Mouse (Mus musculus): ENCODE results near the gene Dap.

- TF ChIP-seq CTCF (IDR thresholded peaks at IDR 0.05; ENCODE audit: low read depth, low read length): no peak
- TF ChIP-seq POLR2A (IDR thresholded peaks at IDR 0.05; ENCODE audit: borderline replicate concordance, low read depth, low read length): no peak
Observed at GRCm38 (mm10) chr15:31235794-31236548, 11.9 kb downstream of the Dap start.
